Mouse (Mus musculus): Measurements from ENCODE around the gene Slc26a6. TPM values are rescaled to one million over a fixed set of nuclear protein-coding genes. Genes with fewer than 3 reads are reported as not detected.

Gene Slc26a6
- polyA plus RNA-seq, 1 experiment, result 8.4 TPM

DNA sequence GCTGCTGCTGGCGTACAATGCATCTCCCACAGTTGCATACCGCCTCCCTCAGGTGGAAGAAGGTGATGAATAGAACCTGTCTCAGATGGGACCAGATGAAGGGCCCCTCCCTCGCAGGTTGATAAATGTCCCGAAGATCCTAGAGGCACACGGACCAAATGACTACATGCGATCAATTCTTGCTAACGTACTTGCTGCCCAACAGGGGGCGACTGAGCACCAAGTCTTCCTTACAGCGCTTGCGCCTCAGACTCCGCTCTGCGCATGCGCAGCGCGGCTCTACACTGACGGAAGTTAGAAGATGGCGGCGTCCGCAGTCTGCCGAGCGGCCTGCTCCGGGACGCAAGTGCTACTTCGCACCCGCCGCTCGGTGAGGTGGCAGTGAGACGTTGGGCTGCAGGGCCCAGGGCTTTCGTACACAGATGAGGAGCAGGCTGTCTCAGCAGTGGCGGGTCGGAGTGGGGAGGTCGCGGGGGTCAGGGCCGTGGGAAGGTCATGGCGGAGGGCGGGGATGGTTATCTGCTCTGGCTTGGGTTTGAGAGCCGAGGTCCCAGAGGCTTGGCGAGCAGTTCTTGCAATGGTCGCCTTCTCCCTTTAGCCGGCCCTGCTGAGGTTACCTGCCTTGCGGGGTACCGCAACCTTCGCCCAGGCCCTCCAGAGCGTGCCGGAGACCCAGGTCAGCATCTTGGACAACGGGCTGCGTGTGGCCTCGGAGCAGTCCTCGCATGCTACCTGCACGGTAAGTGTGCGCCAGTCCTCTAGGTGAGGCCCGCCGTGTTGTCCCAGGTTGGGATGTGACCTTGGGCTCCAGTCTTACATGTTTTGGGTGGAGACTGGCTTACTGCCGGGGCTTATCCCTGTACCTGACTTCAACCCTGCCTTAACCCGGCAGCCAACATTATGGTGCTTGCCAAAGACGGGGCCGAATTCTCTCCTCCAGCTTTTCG, 83.6 kb downstream of the Slc26a6 start, which contains the start of gene Uqcrc1:
Gene Uqcrc1, plus strand, starts transcription at position 216 of the 947 bp plus-strand sequence.
- Histone ChIP-seq H3K27me3 (ENCODE audit: control insufficient read depth, insufficient read depth, low read length) (no peaks in the 10 kb centered on the region), H3K4me3 (ENCODE audit: control insufficient read depth, low read depth, low read length) (peak within 1 kb of the TSS; percentile 76), H3K27ac (ENCODE audit: control insufficient read depth, insufficient read depth, low read depth, low read length) (peak within 1 kb of the TSS; percentile 51), H3K4me1 (ENCODE audit: control insufficient read depth, insufficient read depth, low read length) (no peaks in the 10 kb centered on the region), H3K36me3 (ENCODE audit: control insufficient read depth, insufficient read depth, low read length) (no peaks in the 10 kb centered on the region)
- TF ChIP-seq CTCF (IDR thresholded peaks at IDR 0.05; ENCODE audit: control insufficient read depth, insufficient read depth, insufficient replicate concordance, low read depth, low read length), result peak; percentile 95
- peak; percentile 95 for TF ChIP-seq POLR2A (IDR thresholded peaks at IDR 0.05; ENCODE audit: control insufficient read depth, low read depth, low read length)

GRCm38 (mm10) chr9:108945111-108945510, 92.0 kb downstream of the Slc26a6 start:
- Histone ChIP-seq H3K4me1 (ENCODE audit: control insufficient read depth, insufficient read depth, low read length) (no peaks in the 10 kb centered on the region), H3K27ac (ENCODE audit: control insufficient read depth, insufficient read depth, low read depth, low read length) (no peak overlapping the region), H3K36me3 (ENCODE audit: control insufficient read depth, insufficient read depth, low read length) (no peaks in the 10 kb centered on the region; the same call in none of the 2 replicates), H3K4me3 (ENCODE audit: control insufficient read depth, low read depth, low read length) (no peak overlapping the region), H3K27me3 (ENCODE audit: control insufficient read depth, insufficient read depth, low read length) (no peaks in the 10 kb centered on the region)
- TF ChIP-seq POLR2A (IDR thresholded peaks at IDR 0.05; ENCODE audit: control insufficient read depth, low read depth, low read length) (no peak), CTCF (IDR thresholded peaks at IDR 0.05; ENCODE audit: control insufficient read depth, insufficient read depth, insufficient replicate concordance, low read depth, low read length) (no peak)

DNA sequence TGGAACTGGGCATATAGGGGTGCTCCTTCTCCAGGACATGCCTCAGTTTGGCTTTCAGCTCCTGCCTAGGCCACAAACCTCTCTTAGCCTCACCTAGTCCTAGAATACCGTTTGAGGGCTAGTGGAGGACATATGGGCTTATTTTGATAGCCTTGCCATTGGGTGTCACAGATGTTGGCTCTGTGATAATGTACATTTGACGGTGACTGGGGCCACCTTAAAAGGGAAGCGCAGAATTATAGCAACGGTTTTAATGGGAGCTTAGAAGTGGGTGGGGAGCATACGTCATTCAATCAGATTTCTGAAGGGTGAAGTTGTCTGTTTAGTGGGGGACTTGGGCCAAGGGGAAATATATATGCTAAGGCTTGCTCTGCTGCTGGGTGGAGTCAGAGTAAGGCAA, 92.5 kb downstream of the Slc26a6 start:
- H3K27me3 ChIP-seq (ENCODE audit: control insufficient read depth, insufficient read depth, low read length), result no peaks in the 10 kb centered on the region
- H3K4me3 ChIP-seq (ENCODE audit: control insufficient read depth, low read depth, low read length), result no peak overlapping the region
- no peaks in the 10 kb centered on the region for H3K4me1 ChIP-seq (ENCODE audit: control insufficient read depth, insufficient read depth, low read length)
- H3K27ac ChIP-seq (ENCODE audit: control insufficient read depth, insufficient read depth, low read depth, low read length), result no peak overlapping the region
- TF ChIP-seq CTCF (IDR thresholded peaks at IDR 0.05; ENCODE audit: control insufficient read depth, insufficient read depth, insufficient replicate concordance, low read depth, low read length), result no peak
- no peak for TF ChIP-seq POLR2A (IDR thresholded peaks at IDR 0.05; ENCODE audit: control insufficient read depth, low read depth, low read length)
- no peaks in the 10 kb centered on the region; the same call in none of the 2 replicates for H3K36me3 ChIP-seq (ENCODE audit: control insufficient read depth, insufficient read depth, low read length)

GRCm38 (mm10) chr9:108949231-108949966, 96.3 kb downstream of the Slc26a6 start:
- H3K27ac ChIP-seq (ENCODE audit: control insufficient read depth, insufficient read depth, low read depth, low read length), result no peak overlapping the region
- H3K27me3 ChIP-seq (ENCODE audit: control insufficient read depth, insufficient read depth, low read length), result no peaks in the 10 kb centered on the region
- no peak overlapping the region for H3K4me3 ChIP-seq (ENCODE audit: control insufficient read depth, low read depth, low read length)
- TF ChIP-seq POLR2A (IDR thresholded peaks at IDR 0.05; ENCODE audit: control insufficient read depth, low read depth, low read length) (no peak), CTCF (IDR thresholded peaks at IDR 0.05; ENCODE audit: control insufficient read depth, insufficient read depth, insufficient replicate concordance, low read depth, low read length) (no peak)
- H3K36me3 ChIP-seq (ENCODE audit: control insufficient read depth, insufficient read depth, low read length), result no peaks in the 10 kb centered on the region; the same call in 1 of the 2 replicates
- no peaks in the 10 kb centered on the region for H3K4me1 ChIP-seq (ENCODE audit: control insufficient read depth, insufficient read depth, low read length)

DNA sequence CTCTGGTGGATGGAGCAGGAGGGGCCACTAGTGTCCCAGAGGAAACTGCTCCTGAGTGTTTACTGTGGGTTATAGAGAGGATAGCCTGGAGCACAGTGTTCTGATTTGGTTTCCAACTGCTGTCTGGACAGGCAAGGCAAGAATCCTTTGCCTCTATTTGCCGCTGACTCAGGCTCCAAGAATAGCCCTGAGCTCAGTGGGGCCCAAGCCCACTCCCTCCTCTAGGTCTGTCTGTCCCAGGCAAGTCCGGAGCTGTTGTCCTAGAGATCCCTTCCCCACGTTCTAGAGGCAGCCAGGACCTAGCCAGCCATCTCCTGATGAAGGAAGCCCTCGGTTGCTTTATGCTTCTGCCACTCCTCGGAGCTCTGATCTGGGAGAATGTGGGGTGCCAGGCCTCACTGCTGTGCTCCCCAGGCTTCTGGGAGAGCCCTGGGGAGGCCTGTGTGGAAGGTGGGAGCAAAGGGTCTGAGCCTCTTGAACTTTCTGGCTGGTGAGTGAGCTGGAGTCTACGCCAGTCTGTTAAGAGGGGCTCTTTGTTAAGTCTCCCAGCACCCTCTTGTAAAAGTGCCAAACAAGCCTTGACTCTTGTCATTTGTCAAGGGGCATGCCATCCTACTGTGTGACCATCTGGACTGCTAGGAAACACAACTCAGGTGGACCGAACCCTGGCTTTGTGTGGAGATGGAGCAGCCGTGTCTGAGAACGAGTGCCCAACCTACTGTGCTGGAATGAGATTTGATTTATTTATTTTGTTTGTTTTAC, 97.1 kb downstream of the Slc26a6 start:
- TF ChIP-seq CTCF (IDR thresholded peaks at IDR 0.05; ENCODE audit: control insufficient read depth, insufficient read depth, insufficient replicate concordance, low read depth, low read length) (no peak), POLR2A (IDR thresholded peaks at IDR 0.05; ENCODE audit: control insufficient read depth, low read depth, low read length) (no peak)
- Histone ChIP-seq H3K4me1 (ENCODE audit: control insufficient read depth, insufficient read depth, low read length) (no peaks in the 10 kb centered on the region), H3K36me3 (ENCODE audit: control insufficient read depth, insufficient read depth, low read length) (no peaks in the 10 kb centered on the region; the same call in 1 of the 2 replicates), H3K27me3 (ENCODE audit: control insufficient read depth, insufficient read depth, low read length) (no peaks in the 10 kb centered on the region), H3K4me3 (ENCODE audit: control insufficient read depth, low read depth, low read length) (no peak overlapping the region), H3K27ac (ENCODE audit: control insufficient read depth, insufficient read depth, low read depth, low read length) (peak overlapping the region; percentile 41; the same call in 1 of the 2 replicates)

DNA sequence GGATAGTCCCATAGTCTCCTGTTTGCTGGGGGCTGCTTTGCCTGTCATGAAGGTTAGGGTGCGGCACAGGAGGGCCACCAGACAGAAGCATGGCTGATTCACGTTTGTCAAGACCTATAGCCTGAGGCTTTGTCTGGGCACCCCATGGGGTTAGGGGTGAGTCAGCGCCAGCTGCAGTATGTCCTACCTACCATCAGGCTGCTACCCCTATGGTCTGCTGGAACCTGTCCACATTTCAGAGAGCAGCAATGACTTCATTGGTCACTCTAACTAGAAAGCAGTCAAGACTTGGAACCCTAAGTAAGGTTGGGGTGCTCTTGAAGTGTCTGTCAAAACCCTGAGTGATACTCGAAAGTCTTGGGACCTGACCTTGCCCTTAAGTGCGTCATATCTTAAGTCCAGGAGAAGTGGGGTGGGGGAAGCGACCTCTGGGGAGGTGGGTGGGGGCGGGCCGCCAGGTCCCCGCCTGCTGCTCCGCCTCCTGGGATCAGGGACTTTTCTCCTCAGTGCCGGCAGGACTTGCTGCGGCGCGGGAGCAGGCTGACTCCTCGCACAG, 100.1 kb downstream of the Slc26a6 start, which contains the start of gene Col7a1:
Gene Col7a1, plus strand, starts transcription at position 506 of the 556 bp plus-strand sequence.
- TF ChIP-seq CTCF (IDR thresholded peaks at IDR 0.05; ENCODE audit: control insufficient read depth, insufficient read depth, insufficient replicate concordance, low read depth, low read length) (no peak), POLR2A (IDR thresholded peaks at IDR 0.05; ENCODE audit: control insufficient read depth, low read depth, low read length) (no peak)
- H3K27ac ChIP-seq (ENCODE audit: control insufficient read depth, insufficient read depth, low read depth, low read length), result no peak within 1 kb of the TSS
- H3K27me3 ChIP-seq (ENCODE audit: control insufficient read depth, insufficient read depth, low read length), result no peaks in the 10 kb centered on the region
- H3K36me3 ChIP-seq (ENCODE audit: control insufficient read depth, insufficient read depth, low read length), result no peaks in the 10 kb centered on the region
- no peak within 1 kb of the TSS for H3K4me3 ChIP-seq (ENCODE audit: control insufficient read depth, low read depth, low read length)
- no peaks in the 10 kb centered on the region for H3K4me1 ChIP-seq (ENCODE audit: control insufficient read depth, insufficient read depth, low read length)

Data from testis, adult 2 months (tissue).